Mouse (Mus musculus): ENCODE measurements at regions not wholly inside any gene's neighbourhood (a gene's known extent, or its start where the extent isn't known, plus 50 kb on each side); places are given as distances from the start of the nearest gene placed in this dataset.

GRCm38 (mm10) chr1:13928679-13929078 is 2164.4 kb downstream of the 4930444P10Rik start:
- DNase-seq (ENCODE audit: extremely low read depth), result no peak
- H3K36me3 ChIP-seq (replicated peaks in 1 of 2; ENCODE audit: control insufficient read depth in 1 of 2, insufficient read depth in 1 of 2, low read length in 1 of 2), result no peaks in the 10 kb centered on the region
- no peak overlapping the region for H3K4me3 ChIP-seq (replicated peaks in 1 of 3; ENCODE audit: low read depth in 2 of 3, low read length in 2 of 3, poor library complexity in 1 of 3)
- no peaks in the 10 kb centered on the region for H3K27me3 ChIP-seq (replicated peaks)
- in situ Hi-C loops (cut with MboI; ENCODE audit: low pct_ligation_motif_present, low pct_unique_long_range_greater_than_20kb, low sequenced_read_pairs), result no loop called here
- H3K9me3 ChIP-seq (replicated peaks; ENCODE audit: low read length), result no peaks in the 10 kb centered on the region
- no peaks in the 10 kb centered on the region for H3K4me1 ChIP-seq (ENCODE audit: control insufficient read depth in 1 of 2, insufficient read depth in 2 of 2)
- H3K4me2 ChIP-seq (ENCODE audit: insufficient read depth, low read depth, poor library complexity, severe bottlenecking), result no peak overlapping the region
- TF ChIP-seq NELFE (IDR thresholded peaks at IDR 0.05; ENCODE audit: low read depth, low read length) (no peak), HCFC1 (IDR thresholded peaks at IDR 0.05; ENCODE audit: low read depth, low read length) (no peak), PAX5 (IDR thresholded peaks at IDR 0.05; ENCODE audit: low read length) (no peak), ETS1 (conservative IDR thresholded peaks at IDR 0.05; ENCODE audit: low read depth, low read length) (no peak)
- no peak overlapping the region for H3K9ac ChIP-seq (ENCODE audit: insufficient read depth, low read depth)
- H3K27ac ChIP-seq (ENCODE audit: insufficient read depth, low read depth), result no peak overlapping the region
- no peaks in the 10 kb centered on the region for H3K79me2 ChIP-seq (replicated peaks; ENCODE audit: control insufficient read depth, extremely low read depth, insufficient read depth, poor library complexity, severe bottlenecking)
- dilution Hi-C loops (cut with MboI; ENCODE audit: extremely low pct_ligation_motif_present, extremely low pct_unique_long_range_greater_than_20kb, low sequenced_read_pairs), result no loop called here

GRCm38 (mm10) chr1:13927964-13928363 is 2165.2 kb downstream of the 4930444P10Rik start:
- DNase-seq (ENCODE audit: extremely low read depth), result no peak
- H3K27me3 ChIP-seq (replicated peaks), result no peaks in the 10 kb centered on the region
- H3K36me3 ChIP-seq (replicated peaks in 1 of 2; ENCODE audit: control insufficient read depth in 1 of 2, insufficient read depth in 1 of 2, low read length in 1 of 2), result no peaks in the 10 kb centered on the region
- H3K4me2 ChIP-seq (ENCODE audit: insufficient read depth, low read depth, poor library complexity, severe bottlenecking), result no peak overlapping the region
- H3K9ac ChIP-seq (ENCODE audit: insufficient read depth, low read depth), result no peak overlapping the region
- no peak overlapping the region for H3K27ac ChIP-seq (ENCODE audit: insufficient read depth, low read depth)
- no peak overlapping the region for H3K4me3 ChIP-seq (replicated peaks in 1 of 3; ENCODE audit: low read depth in 2 of 3, low read length in 2 of 3, poor library complexity in 1 of 3)
- TF ChIP-seq ELF1 (IDR thresholded peaks at IDR 0.05; ENCODE audit: low read depth, low read length), result no peak
- no peak for TF ChIP-seq POLR2A (IDR thresholded peaks at IDR 0.05; ENCODE audit: low read depth, low read length)
- TF ChIP-seq MAX (IDR thresholded peaks at IDR 0.05; ENCODE audit: low read length), result no peak
- no peak for TF ChIP-seq ZMIZ1 (IDR thresholded peaks at IDR 0.05; ENCODE audit: low read depth, low read length)
- no peak for TF ChIP-seq SMC3 (IDR thresholded peaks at IDR 0.05; ENCODE audit: low read depth, low read length)
- no peak for TF ChIP-seq PAX5 (IDR thresholded peaks at IDR 0.05; ENCODE audit: low read length)
- TF ChIP-seq RCOR1 (conservative IDR thresholded peaks at IDR 0.05; ENCODE audit: low read depth, low read length), result no peak
- no peak for TF ChIP-seq NELFE (IDR thresholded peaks at IDR 0.05; ENCODE audit: low read depth, low read length)
- no peak for TF ChIP-seq BHLHE40 (IDR thresholded peaks at IDR 0.05; ENCODE audit: low read depth, low read length)
- TF ChIP-seq ZKSCAN1 (IDR thresholded peaks at IDR 0.05; ENCODE audit: borderline replicate concordance, low read depth, low read length), result no peak
- TF ChIP-seq MYC (IDR thresholded peaks at IDR 0.05; ENCODE audit: low read depth, low read length), result no peak
- no peak for TF ChIP-seq EP300 (IDR thresholded peaks at IDR 0.05; ENCODE audit: low read length)
- no peak for TF ChIP-seq KAT2A (IDR thresholded peaks at IDR 0.05; ENCODE audit: insufficient replicate concordance, low read length)
- TF ChIP-seq ZC3H11A (IDR thresholded peaks at IDR 0.05; ENCODE audit: low read depth, low read length), result no peak
- no peaks in the 10 kb centered on the region for H3K79me2 ChIP-seq (replicated peaks; ENCODE audit: control insufficient read depth, extremely low read depth, insufficient read depth, poor library complexity, severe bottlenecking)
- no peaks in the 10 kb centered on the region for H3K9me3 ChIP-seq (replicated peaks; ENCODE audit: low read length)
- in situ Hi-C loops (cut with MboI; ENCODE audit: low pct_ligation_motif_present, low pct_unique_long_range_greater_than_20kb, low sequenced_read_pairs) (no loop called here), dilution Hi-C loops (cut with MboI; ENCODE audit: extremely low pct_ligation_motif_present, extremely low pct_unique_long_range_greater_than_20kb, low sequenced_read_pairs) (no loop called here)
- H3K4me1 ChIP-seq (ENCODE audit: control insufficient read depth in 1 of 2, insufficient read depth in 2 of 2), result no peaks in the 10 kb centered on the region
